Mouse (Mus musculus) cortical plate, adult 2 months (tissue): ENCODE data around the gene Il11ra1. TPM values are rescaled to one million over a fixed set of nuclear protein-coding genes. Genes with fewer than 3 reads are reported as not detected.

Source experiments
- H3K27ac ChIP-seq: fragments of 200-500 bp; 2 replicates; pipeline ENCODE4 v1.5.1; 2012; ENCODE audit warnings: low read length, control low read depth, inconsistent platforms; ENCODE audit not compliant: insufficient read depth
- H3K4me1 ChIP-seq: fragments of 200-500 bp; 2 replicates; pipeline ENCODE4 v1.6.1; 2011; ENCODE audit warnings: low read length; ENCODE audit not compliant: control insufficient read depth, insufficient read depth
- H3K4me3 ChIP-seq: fragments of 200-500 bp; 2 replicates; pipeline ENCODE4 v1.5.1; 2011; ENCODE audit warnings: mild to moderate bottlenecking, low read length, control low read depth; ENCODE audit not compliant: insufficient read depth
- CTCF ChIP-seq: fragments of 200-500 bp; IDR thresholded peaks from 2 replicates; pipeline ENCODE4 v1.5.1; 2011; ENCODE audit warnings: mild to moderate bottlenecking, control low read depth, low read length; ENCODE audit not compliant: insufficient read depth; ENCODE audit errors: extremely low read depth
- POLR2A ChIP-seq: fragments of 200-500 bp; IDR thresholded peaks from 2 replicates; pipeline ENCODE4 v1.6.1; 2011; ENCODE audit warnings: mild to moderate bottlenecking, low read length, control low read depth; ENCODE audit not compliant: insufficient read depth; ENCODE audit errors: extremely low read depth
- polyA plus RNA-seq: library from polyadenylated mRNA; depleted of rRNA; stranded (reverse); fragments of >200 nt; gene quantifications from 2 replicates; pipeline ENCODE4 v1.2.3, GENCODE M21; 2012

The Il11ra1 gene
- polyA plus RNA-seq, 1 experiment = 50.6 TPM

- no peaks in the 10 kb centered on the region for H3K4me1 ChIP-seq
- no peak overlapping the region for H3K27ac ChIP-seq
- TF ChIP-seq CTCF (no peak), POLR2A (no peak)
- H3K4me3 ChIP-seq = no peak overlapping the region
These were observed 35.3 kb upstream of the Il11ra1 start for GRCm38 (mm10) chr4:41664533-41664932.

- no peaks in the 10 kb centered on the region for H3K4me1 ChIP-seq
- no peak overlapping the region for H3K4me3 ChIP-seq
- H3K27ac ChIP-seq = no peak overlapping the region
- TF ChIP-seq CTCF (no peak), POLR2A (no peak)
These were observed 34.6 kb upstream of the Il11ra1 start for GRCm38 (mm10) chr4:41665009-41665675.

- Histone ChIP-seq H3K4me3 (no peak overlapping the region), H3K4me1 (no peaks in the 10 kb centered on the region), H3K27ac (no peak overlapping the region)
- TF ChIP-seq CTCF = no peak
- TF ChIP-seq POLR2A = no peak
These were observed 33.1 kb upstream of the Il11ra1 start for GRCm38 (mm10) chr4:41666646-41667045.

- H3K4me3 ChIP-seq = no peak overlapping the region
- H3K27ac ChIP-seq = no peak overlapping the region
- no peaks in the 10 kb centered on the region for H3K4me1 ChIP-seq
- no peak for TF ChIP-seq POLR2A
- no peak for TF ChIP-seq CTCF
These were observed 29.0 kb upstream of the Il11ra1 start for GRCm38 (mm10) chr4:41670836-41671235.

- H3K4me1 ChIP-seq = no peaks in the 10 kb centered on the region
- H3K27ac ChIP-seq = no peak overlapping the region
- TF ChIP-seq POLR2A (no peak), CTCF (no peak)
- no peak overlapping the region for H3K4me3 ChIP-seq
These were observed 28.3 kb upstream of the Il11ra1 start for GRCm38 (mm10) chr4:41671500-41671899.

GRCm38 (mm10) chr4:41671963-41672480, 27.8 kb upstream of the Il11ra1 start:
- no peak for TF ChIP-seq CTCF
- no peak for TF ChIP-seq POLR2A
- no peaks in the 10 kb centered on the region for H3K4me1 ChIP-seq
- H3K27ac ChIP-seq = no peak overlapping the region

GRCm38 (mm10) chr4:41672522-41672963, 27.2 kb upstream of the Il11ra1 start:
- Histone ChIP-seq H3K27ac (no peak overlapping the region), H3K4me3 (no peak overlapping the region), H3K4me1 (no peaks in the 10 kb centered on the region)
- no peak for TF ChIP-seq CTCF
- no peak for TF ChIP-seq POLR2A

More at GRCm38 (mm10) chr4:41671963-41672480, 27.8 kb upstream of the Il11ra1 start:
- H3K4me3 ChIP-seq = no peak overlapping the region

GRCm38 (mm10) chr4:41673186-41673585, 26.6 kb upstream of the Il11ra1 start:
- Histone ChIP-seq H3K4me1 (no peaks in the 10 kb centered on the region), H3K27ac (no peak overlapping the region), H3K4me3 (no peak overlapping the region)
- TF ChIP-seq POLR2A = no peak
- no peak for TF ChIP-seq CTCF

- no peaks in the 10 kb centered on the region for H3K4me1 ChIP-seq
- no peak overlapping the region for H3K4me3 ChIP-seq
- no peak for TF ChIP-seq POLR2A
- no peak overlapping the region for H3K27ac ChIP-seq
These were observed 23.4 kb upstream of the Il11ra1 start for GRCm38 (mm10) chr4:41676248-41677005.
